Mouse (Mus musculus) kidney, postnatal 4 days (tissue): ENCODE measurements around the gene Samm50.
A peak's percentile ranks its signal among the peaks of the same experiment; 100 is the strongest.

Experiments
- DNase-seq, 2 experiments: peaks; one replicate each; pipeline ENCODE4 v3.0.0; 2021; ENCODE audit warnings: mixed read lengths in 2 of 2

Gene Samm50

GRCm38 (mm10) chr15:84241520-84241919 lies 49.5 kb downstream of the Samm50 start:
- no peak for DNase-seq

- DNase-seq, result no peak
These were observed 53.1 kb downstream of the Samm50 start for GRCm38 (mm10) chr15:84245104-84245503.

GRCm38 (mm10) chr15:84246195-84246594 lies 54.2 kb downstream of the Samm50 start:
- DNase-seq, result no peak

GRCm38 (mm10) chr15:84247309-84247708 lies 55.3 kb downstream of the Samm50 start:
- no peak for DNase-seq

GRCm38 (mm10) chr15:84251227-84251626 lies 59.2 kb downstream of the Samm50 start:
- peak; percentile 48 to 63 for DNase-seq

- no peak for DNase-seq
These were observed 60.6 kb downstream of the Samm50 start for GRCm38 (mm10) chr15:84252645-84253044.

- DNase-seq, result no peak
These were observed 61.7 kb downstream of the Samm50 start for GRCm38 (mm10) chr15:84253757-84254156.

GRCm38 (mm10) chr15:84254387-84254786 lies 62.3 kb downstream of the Samm50 start:
- no peak for DNase-seq

GRCm38 (mm10) chr15:84256254-84256850 lies 64.3 kb downstream of the Samm50 start:
- DNase-seq, result no peak

- DNase-seq, result no peak
These were observed 64.8 kb downstream of the Samm50 start for GRCm38 (mm10) chr15:84256864-84257263.

GRCm38 (mm10) chr15:84258602-84259355 lies 66.7 kb downstream of the Samm50 start:
- DNase-seq, result no peak

- peak; percentile 85 to 90 for DNase-seq
These were observed 68.2 kb downstream of the Samm50 start for GRCm38 (mm10) chr15:84260123-84260822.

GRCm38 (mm10) chr15:84262630-84263029 lies 70.6 kb downstream of the Samm50 start:
- no peak for DNase-seq

- DNase-seq, result no peak
These were observed 71.5 kb downstream of the Samm50 start for GRCm38 (mm10) chr15:84263573-84263972.

GRCm38 (mm10) chr15:84265141-84265540 lies 73.1 kb downstream of the Samm50 start:
- no peak for DNase-seq

- no peak for DNase-seq
These were observed 74.2 kb downstream of the Samm50 start for GRCm38 (mm10) chr15:84266290-84266689.
